Mouse (Mus musculus) hematopoietic stem cell, adult 5-6 weeks (primary cell): Measurements from ENCODE around the gene Rapgef3. TPM values are rescaled to one million over a fixed set of nuclear protein-coding genes. Genes with fewer than 3 reads are reported as not detected.

Experiments
- ATAC-seq, 2 experiments: fragments of 125-278 bp in 1 of 2; replicated peaks in 1 of 2; 2 replicates each; pipeline ENCODE4 v1.8.0; 2016 to 2017; ENCODE audit warnings: inconsistent platforms in 2 of 2, mild to moderate bottlenecking in 2 of 2, moderate number of reproducible peaks in 2 of 2, low read depth in 1 of 2, moderate TSS enrichment in 1 of 2; ENCODE audit not compliant: low FRiP score in 2 of 2, poor library complexity in 2 of 2, severe bottlenecking in 2 of 2, insufficient read depth in 1 of 2, low TSS enrichment in 1 of 2
- total RNA-seq: library from RNA; stranded (forward); fragments of 172-1452, 232-1000 nt; gene quantifications from 2 replicates; pipeline ENCODE4 v1.2.3, GENCODE M21; 2017

The Rapgef3 gene
- total RNA-seq, result 5.5 and 18.2 TPM in 2 replicates

- ATAC-seq, result peak; percentile 80 to 82
Measured at GRCm38 (mm10) chr15:97767280-97768186, at the start of gene Rapgef3. Gene Rapgef3 (minus strand): TSS chr15:97767972.

- peak in 1 of 2 experiments; percentile 30; a peak in 2 of 4 replicates for ATAC-seq
Measured at GRCm38 (mm10) chr15:97816199-97816994, 48.6 kb upstream of the Rapgef3 start.

GRCm38 (mm10) chr15:97815254-97815653, 47.5 kb upstream of the Rapgef3 start:
- ATAC-seq, result no peak

DNA sequence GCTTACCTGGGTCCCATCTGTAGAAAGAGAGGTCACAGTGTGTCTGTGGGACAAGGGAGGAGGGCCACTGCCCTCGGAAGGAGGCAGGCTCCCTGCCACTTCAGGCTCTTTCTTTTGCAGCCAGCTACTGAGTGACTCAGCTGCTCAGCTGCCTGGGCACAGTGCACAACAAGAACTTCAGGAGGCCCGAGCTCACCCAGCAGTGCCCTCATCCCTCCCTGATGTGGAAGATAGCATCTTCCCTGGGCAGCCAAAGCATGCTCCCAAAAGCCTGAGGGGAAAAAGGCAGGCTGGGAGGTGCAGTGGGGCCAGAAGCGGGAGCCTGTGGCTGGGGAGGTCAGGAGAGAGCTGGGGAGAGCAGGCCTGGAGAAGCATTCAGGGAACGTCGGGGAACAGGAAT, 46.9 kb upstream of the Rapgef3 start:
- ATAC-seq, result no peak

DNA sequence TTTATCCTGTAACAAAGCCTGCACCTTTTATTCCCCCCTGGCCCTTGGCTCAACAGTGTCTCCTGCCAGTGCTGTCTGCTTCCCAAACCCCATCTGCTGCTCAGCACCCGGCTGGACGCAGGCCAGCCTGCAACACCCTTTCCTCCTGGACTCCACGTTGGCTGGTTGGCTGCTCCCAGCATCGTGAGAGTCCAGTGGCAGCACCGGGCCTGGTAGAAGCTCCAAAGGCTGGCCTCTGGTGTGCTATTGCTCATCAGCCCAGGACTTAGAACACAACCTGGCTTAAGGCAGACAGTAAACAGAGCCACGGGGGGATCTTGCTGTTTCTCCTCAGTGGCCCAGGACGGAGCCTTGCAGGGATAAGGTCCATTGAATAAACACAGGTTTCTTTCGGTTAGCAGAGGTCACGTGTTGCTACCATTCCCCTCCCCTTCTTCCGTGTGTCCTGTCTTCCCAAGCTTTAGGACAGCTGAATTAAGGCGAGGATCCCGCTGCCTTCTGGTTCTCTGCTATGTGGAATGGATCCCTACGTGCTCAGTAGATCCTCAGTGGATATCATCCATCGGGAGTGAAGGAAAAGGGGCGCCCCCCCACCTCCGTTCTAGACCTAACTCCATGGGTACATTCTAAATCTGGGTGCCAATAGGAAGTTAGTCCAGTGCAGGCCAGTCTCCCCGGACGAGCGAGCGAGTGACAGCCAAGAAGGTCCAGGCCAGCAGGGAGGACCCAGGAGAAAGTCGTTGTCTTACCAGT, 45.9 kb upstream of the Rapgef3 start:
- no peak for ATAC-seq

GRCm38 (mm10) chr15:97812875-97813274, 45.1 kb upstream of the Rapgef3 start:
- ATAC-seq, result no peak

- ATAC-seq, result no peak
Measured at GRCm38 (mm10) chr15:97812126-97812525, 44.4 kb upstream of the Rapgef3 start.

GRCm38 (mm10) chr15:97811307-97811706, 43.5 kb upstream of the Rapgef3 start:
- ATAC-seq, result no peak

DNA sequence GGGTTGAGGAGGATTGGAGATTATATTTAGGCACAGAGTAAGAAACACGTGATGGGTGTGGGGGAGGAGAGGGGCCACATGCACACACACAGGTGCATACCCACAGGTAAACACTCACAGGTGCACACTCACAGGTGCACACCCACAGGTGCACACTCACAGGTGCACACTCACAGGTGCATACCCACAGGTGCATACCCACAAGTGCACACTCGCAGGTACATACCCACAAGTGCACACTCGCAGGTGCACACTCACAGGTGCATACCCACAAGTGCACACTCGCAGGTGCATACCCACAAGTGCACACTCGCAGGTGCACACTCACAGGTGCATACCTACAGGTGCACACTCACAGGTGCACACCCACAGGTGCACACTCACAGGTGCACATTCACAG, 42.6 kb upstream of the Rapgef3 start:
- ATAC-seq, result no peak

GRCm38 (mm10) chr15:97809942-97810341, 42.2 kb upstream of the Rapgef3 start:
- ATAC-seq, result no peak

GRCm38 (mm10) chr15:97809206-97809605, 41.4 kb upstream of the Rapgef3 start:
- no peak for ATAC-seq

DNA sequence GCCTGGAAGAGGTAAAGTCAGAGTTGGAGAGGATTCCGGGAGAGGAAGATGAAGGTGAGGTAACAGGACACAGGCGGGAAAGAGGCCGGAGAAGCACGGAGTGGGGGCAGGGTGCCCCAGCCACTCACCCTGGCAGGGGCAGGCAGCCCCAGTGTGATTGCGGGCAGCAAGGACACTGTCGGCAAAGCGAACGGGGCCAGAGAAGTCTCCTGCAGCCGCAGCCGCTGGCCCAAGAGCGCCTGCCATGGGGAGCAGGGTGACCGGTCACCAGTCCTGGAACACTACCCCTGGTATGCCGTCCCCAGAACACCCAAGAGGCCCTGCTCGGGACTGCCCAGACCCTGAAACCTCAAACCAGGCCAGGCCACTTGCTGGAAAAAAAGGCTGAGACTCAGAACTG, 40.8 kb upstream of the Rapgef3 start:
- no peak for ATAC-seq

- ATAC-seq, result no peak
Measured at GRCm38 (mm10) chr15:97807867-97808266, 40.1 kb upstream of the Rapgef3 start.

GRCm38 (mm10) chr15:97802575-97802974, 34.8 kb upstream of the Rapgef3 start:
- ATAC-seq, result no peak

DNA sequence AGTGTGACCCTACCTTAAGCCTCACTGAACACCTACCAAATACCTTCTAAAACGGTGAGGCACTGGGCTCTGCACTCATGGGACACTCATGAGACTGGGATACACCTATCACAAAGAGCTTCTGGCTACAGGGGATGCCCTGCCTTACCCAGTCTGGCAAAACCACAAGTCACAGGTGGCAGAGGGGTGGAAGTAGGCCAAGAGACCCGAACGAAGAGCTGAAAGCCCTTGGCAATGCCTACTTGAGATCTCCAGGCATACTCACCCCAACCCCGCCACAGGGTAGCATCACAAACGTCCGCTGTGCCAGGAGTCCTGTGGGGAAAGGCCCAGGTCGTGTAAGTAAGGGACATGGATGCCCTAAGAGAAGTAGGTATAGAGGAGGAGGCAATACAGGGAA, 34.0 kb upstream of the Rapgef3 start:
- no peak for ATAC-seq

DNA sequence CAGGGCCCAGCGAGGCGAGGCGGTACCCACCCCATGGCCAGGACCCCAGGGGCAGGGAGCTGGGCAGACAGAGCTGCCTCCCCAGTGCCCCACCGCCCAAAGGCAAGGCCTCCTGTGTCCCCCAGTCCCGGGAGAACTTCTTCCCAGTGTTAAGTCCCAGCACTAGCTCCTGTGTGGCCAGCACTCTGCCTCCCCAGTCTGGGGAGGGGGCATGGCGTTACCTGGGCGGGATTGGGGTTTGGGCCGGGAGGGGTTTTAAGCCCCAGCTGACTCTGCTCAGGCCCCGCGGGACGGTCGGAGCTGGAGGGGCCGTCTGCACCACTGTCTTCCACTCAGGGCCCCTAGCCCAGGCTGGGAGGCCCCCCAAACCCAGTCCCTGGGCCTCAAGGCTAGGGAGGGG, 33.1 kb upstream of the Rapgef3 start:
- ATAC-seq, result no peak

DNA sequence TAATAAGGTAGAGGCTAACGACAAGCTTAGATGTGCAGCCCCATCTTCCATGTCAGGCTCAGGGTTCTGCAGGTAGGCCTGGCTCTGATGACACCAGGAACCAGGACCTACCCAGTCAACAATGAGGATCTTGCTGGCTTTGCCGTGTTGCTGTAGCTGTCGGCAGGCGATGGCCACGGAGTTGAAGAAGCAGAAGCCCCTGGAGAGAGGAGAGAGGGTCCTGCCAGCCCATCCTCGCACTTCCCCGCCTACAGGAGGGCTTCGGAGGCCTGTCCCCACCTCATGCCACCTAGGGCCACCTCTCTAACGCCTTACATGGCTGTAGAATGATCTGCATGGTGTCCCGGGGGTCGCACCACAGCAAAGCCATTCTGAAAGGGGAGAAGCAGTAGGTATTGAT, 31.7 kb upstream of the Rapgef3 start:
- no peak for ATAC-seq

- no peak for ATAC-seq
Measured at GRCm38 (mm10) chr15:97798134-97798533, 30.4 kb upstream of the Rapgef3 start.
